ENCODE assay signal across 9 mouse cellular contexts in the genomic region with DNA sequence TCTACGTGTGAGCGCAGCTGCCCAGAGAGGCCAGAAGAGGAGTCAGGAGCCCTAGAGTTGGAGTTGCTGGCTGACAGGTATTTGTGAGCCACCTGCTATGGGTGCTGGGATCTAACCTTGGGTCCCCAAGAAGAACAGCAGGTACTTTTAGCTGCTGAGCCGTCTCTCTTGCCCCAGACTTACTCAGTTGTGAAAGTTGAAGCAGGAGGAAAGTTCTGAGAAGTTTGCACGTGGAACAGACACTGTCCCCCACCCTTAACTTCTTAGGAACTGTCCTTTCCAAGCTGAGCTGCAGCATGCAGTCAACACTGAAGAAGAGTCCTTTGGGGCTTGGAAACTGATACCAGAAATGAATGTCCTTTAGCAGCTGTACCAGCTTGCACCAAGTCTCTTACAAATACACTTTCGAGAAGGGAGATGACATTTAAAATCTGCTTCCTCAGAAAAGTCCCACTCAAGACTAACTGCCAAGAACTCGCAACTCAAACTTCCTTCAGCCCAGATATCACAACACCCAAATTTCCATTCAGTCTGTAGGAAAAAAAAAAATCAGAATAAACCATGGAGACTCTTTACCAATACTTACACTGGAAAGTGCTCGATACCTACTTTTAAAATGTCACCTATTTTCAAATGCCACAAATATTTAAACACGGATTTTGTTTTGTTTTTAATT. TPM values are rescaled to one million over a fixed set of nuclear protein-coding genes. Genes with fewer than 3 reads are reported as not detected.
DNase-seq lines count a peak whose midpoint lies in the region; ATAC-seq and TF ChIP-seq lines count a peak whose summit lies in the region.
"Had no signal": no experiment of that assay in that cellular context is flagged by ENCODE, and none has a peak within 500 bp of the region (broad histone marks: within the 10 kb centered on the region; RNA-seq: fewer than 3 reads in every experiment).

No protein-coding gene starts in this region.

- TF ChIP-seq CTCF in hindbrain, postnatal 0 days (IDR thresholded peaks at IDR 0.05; ENCODE audit: low read depth) = no peak

- no peaks in the 10 kb centered on the region for H3K36me3 ChIP-seq in hindbrain, embryonic 13.5 days
- H3K36me3 ChIP-seq in hindbrain, embryonic 12.5 days = peaks cover 3% of the 10 kb centered on the region; the same call in 1 of the 2 replicates
- H3K36me3 ChIP-seq in neural tube, embryonic 13.5 days = 0 out of 2 replicates have a peak, but pooled peaks cover 3% of the 10 kb centered on the region
- H3K36me3 ChIP-seq in hindbrain, postnatal 0 days (ENCODE audit: insufficient read depth, low read length) = no peaks in the 10 kb centered on the region
- H3K36me3 ChIP-seq in neural tube, embryonic 14.5 days (ENCODE audit: control insufficient read depth, insufficient read depth, low read length) = no peaks in the 10 kb centered on the region
- H3K36me3 ChIP-seq: limb, embryonic 13.5 days had no signal

- no peak for ATAC-seq in hindbrain, embryonic 13.5 days (ENCODE audit: low FRiP score)
- ATAC-seq in hindbrain, embryonic 12.5 days (ENCODE audit: low FRiP score) = no peak
- no peak for ATAC-seq in neural tube, embryonic 13.5 days (ENCODE audit: low read depth)
- no peak for ATAC-seq in hindbrain, postnatal 0 days
- ATAC-seq in neural tube, embryonic 14.5 days (ENCODE audit: low read depth) = no peak
- ATAC-seq in monocyte, adult 5-6 weeks (replicated peaks; ENCODE audit: insufficient number of reproducible peaks, low FRiP score, low TSS enrichment, poor library complexity, severe bottlenecking) = no peak

- H3K4me3 ChIP-seq in hindbrain, embryonic 13.5 days = no peak overlapping the region; the same call in 1 of the 2 replicates
- no peak overlapping the region for H3K4me3 ChIP-seq in hindbrain, embryonic 12.5 days
- H3K4me3 ChIP-seq in neural tube, embryonic 13.5 days = 0 out of 2 replicates have a peak overlapping the region, but pooled peaks have one; percentile 93
- no peak overlapping the region for H3K4me3 ChIP-seq in hindbrain, postnatal 0 days (ENCODE audit: low read length)
- H3K4me3 ChIP-seq in neural tube, embryonic 14.5 days (ENCODE audit: low read depth, low read length) = no peak overlapping the region

- peak overlapping the region; percentile 13 for H3K4me2 ChIP-seq in hindbrain, embryonic 13.5 days
- no peak overlapping the region for H3K4me2 ChIP-seq in hindbrain, embryonic 12.5 days (replicated peaks)
- peak overlapping the region; percentile 87 for H3K4me2 ChIP-seq in neural tube, embryonic 13.5 days
- peak overlapping the region; percentile 58 for H3K4me2 ChIP-seq in hindbrain, postnatal 0 days (ENCODE audit: low read depth, low read length)
- peak overlapping the region; percentile 63; the same call in 1 of the 2 replicates for H3K4me2 ChIP-seq in neural tube, embryonic 14.5 days (ENCODE audit: low read depth, low read length)

- no peak overlapping the region for H3K27ac ChIP-seq in hindbrain, embryonic 13.5 days
- H3K27ac ChIP-seq in hindbrain, embryonic 12.5 days = no peak overlapping the region
- no peak overlapping the region for H3K27ac ChIP-seq in neural tube, embryonic 13.5 days (replicated peaks)
- H3K27ac ChIP-seq in hindbrain, postnatal 0 days = no peak overlapping the region
- no peak overlapping the region for H3K27ac ChIP-seq in neural tube, embryonic 14.5 days (ENCODE audit: low read depth, low read length)
- H3K27ac ChIP-seq: limb, embryonic 13.5 days had no signal

- WGBS in hindbrain, embryonic 13.5 days = 90% methylated on average over 8 of the region's 8 CpGs
- WGBS in hindbrain, embryonic 12.5 days = 91% methylated on average over 8 of the region's 8 CpGs
- WGBS in neural tube, embryonic 13.5 days = 93% methylated on average over 8 of the region's 8 CpGs
- 85% methylated on average over 8 of the region's 8 CpGs for WGBS in hindbrain, postnatal 0 days
- 94% methylated on average over 8 of the region's 8 CpGs for WGBS in neural tube, embryonic 14.5 days

- no peaks in the 10 kb centered on the region for H3K27me3 ChIP-seq in hindbrain, embryonic 13.5 days
- no peaks in the 10 kb centered on the region for H3K27me3 ChIP-seq in hindbrain, embryonic 12.5 days
- no peaks in the 10 kb centered on the region for H3K27me3 ChIP-seq in neural tube, embryonic 13.5 days
- no peaks in the 10 kb centered on the region for H3K27me3 ChIP-seq in hindbrain, postnatal 0 days (ENCODE audit: insufficient read depth, low read length)
- no peaks in the 10 kb centered on the region for H3K27me3 ChIP-seq in neural tube, embryonic 14.5 days (ENCODE audit: control insufficient read depth, insufficient read depth, low read length)
- H3K27me3 ChIP-seq: limb, embryonic 13.5 days had no signal

- H3K9ac ChIP-seq in hindbrain, embryonic 13.5 days = no peak overlapping the region
- no peak overlapping the region for H3K9ac ChIP-seq in hindbrain, embryonic 12.5 days
- no peak overlapping the region for H3K9ac ChIP-seq in neural tube, embryonic 13.5 days
- H3K9ac ChIP-seq in hindbrain, postnatal 0 days (replicated peaks; ENCODE audit: low read length) = no peak overlapping the region
- H3K9ac ChIP-seq in neural tube, embryonic 14.5 days (replicated peaks; ENCODE audit: low read depth, low read length) = no peak overlapping the region
- H3K9ac ChIP-seq: limb, embryonic 13.5 days had no signal

- H3K4me1 ChIP-seq in hindbrain, embryonic 13.5 days (replicated peaks) = peaks cover 52% of the 10 kb centered on the region
- peaks cover 20% of the 10 kb centered on the region for H3K4me1 ChIP-seq in hindbrain, embryonic 12.5 days
- H3K4me1 ChIP-seq in neural tube, embryonic 13.5 days (replicated peaks) = peaks cover 59% of the 10 kb centered on the region
- no peaks in the 10 kb centered on the region for H3K4me1 ChIP-seq in hindbrain, postnatal 0 days (ENCODE audit: insufficient read depth, low read length)
- H3K4me1 ChIP-seq in neural tube, embryonic 14.5 days (ENCODE audit: control insufficient read depth, insufficient read depth, low read length) = peaks cover 5% of the 10 kb centered on the region; the same call in 1 of the 2 replicates

- H3K9me3 ChIP-seq in hindbrain, embryonic 13.5 days = no peaks in the 10 kb centered on the region
- no peaks in the 10 kb centered on the region for H3K9me3 ChIP-seq in hindbrain, embryonic 12.5 days (replicated peaks)
- H3K9me3 ChIP-seq in neural tube, embryonic 13.5 days = no peaks in the 10 kb centered on the region
- H3K9me3 ChIP-seq in hindbrain, postnatal 0 days (ENCODE audit: low read length) = no peaks in the 10 kb centered on the region
- no peaks in the 10 kb centered on the region for H3K9me3 ChIP-seq in neural tube, embryonic 14.5 days (ENCODE audit: control insufficient read depth, low read length)
- H3K9me3 ChIP-seq: limb, embryonic 13.5 days had no signal

- DNase-seq in neural tube, embryonic 10.5 days (ENCODE audit: extremely low spot score, low spot score) = no peak
- DNase-seq in hindbrain, postnatal 0 days (ENCODE audit: low spot score) = no peak
- DNase-seq: spleen, adult 18-20 months had no signal

RNA-seq across cellular contexts. Expression of gene Rab8b, which starts 2.1 kb away (rescaled TPM):
- 37.6 and 38.4 TPM in 2 replicates for polyA plus RNA-seq in hindbrain, embryonic 13.5 days (2015; fragmentation: Nextera tagmentation; extraction: Ambion mirVana)
- 33.9 and 39.6 TPM in 2 replicates for polyA plus RNA-seq in hindbrain, embryonic 12.5 days (2016; fragmentation: Nextera tagmentation; extraction: Ambion mirVana)
- polyA plus RNA-seq in neural tube, embryonic 13.5 days (2015; fragmentation: Nextera tagmentation; extraction: Ambion mirVana) = 30.5 and 36.5 TPM in 2 replicates
- total RNA-seq in hindbrain, postnatal 0 days (2014; rRNA removed) = 25.9 and 32.7 TPM in 2 replicates
- 26.3 and 27.1 TPM in 2 replicates for polyA plus RNA-seq in hindbrain, postnatal 0 days (2015; fragmentation: Nextera tagmentation; extraction: Ambion mirVana)
- polyA plus RNA-seq in neural tube, embryonic 14.5 days (2014; fragmentation: Nextera tagmentation; extraction: Ambion mirVana) = 35.5 and 41.1 TPM in 2 replicates
- total RNA-seq in monocyte, adult 5-6 weeks (2017) = 147 to 179 TPM (median 160 TPM) in 3 replicates

RNA-seq across cellular contexts. Expression of gene Rps27l, which starts 28.5 kb away (rescaled TPM):
- 291 and 315 TPM in 2 replicates for polyA plus RNA-seq in hindbrain, embryonic 13.5 days (2015; fragmentation: Nextera tagmentation; extraction: Ambion mirVana)
- 448 and 466 TPM in 2 replicates for polyA plus RNA-seq in hindbrain, embryonic 12.5 days (2016; fragmentation: Nextera tagmentation; extraction: Ambion mirVana)
- polyA plus RNA-seq in neural tube, embryonic 13.5 days (2015; fragmentation: Nextera tagmentation; extraction: Ambion mirVana) = 341 and 348 TPM in 2 replicates
- 61.0 and 101 TPM in 2 replicates for total RNA-seq in hindbrain, postnatal 0 days (2014; rRNA removed)
- 258 and 271 TPM in 2 replicates for polyA plus RNA-seq in hindbrain, postnatal 0 days (2015; fragmentation: Nextera tagmentation; extraction: Ambion mirVana)
- polyA plus RNA-seq in neural tube, embryonic 14.5 days (2014; fragmentation: Nextera tagmentation; extraction: Ambion mirVana) = 188 and 216 TPM in 2 replicates
- 70.0 to 115 TPM (median 89.9 TPM) in 3 replicates for total RNA-seq in monocyte, adult 5-6 weeks (2017)

RNA-seq across cellular contexts. Expression of gene Lactb, which starts 57.9 kb away (rescaled TPM):
- polyA plus RNA-seq in hindbrain, embryonic 13.5 days (2015; fragmentation: Nextera tagmentation; extraction: Ambion mirVana) = 12.2 and 12.8 TPM in 2 replicates
- polyA plus RNA-seq in hindbrain, embryonic 12.5 days (2016; fragmentation: Nextera tagmentation; extraction: Ambion mirVana) = 10.3 and 11.8 TPM in 2 replicates
- 11.4 and 13.3 TPM in 2 replicates for polyA plus RNA-seq in neural tube, embryonic 13.5 days (2015; fragmentation: Nextera tagmentation; extraction: Ambion mirVana)
- 13.1 and 18.4 TPM in 2 replicates for total RNA-seq in hindbrain, postnatal 0 days (2014; rRNA removed)
- polyA plus RNA-seq in hindbrain, postnatal 0 days (2015; fragmentation: Nextera tagmentation; extraction: Ambion mirVana) = 12.8 and 15.2 TPM in 2 replicates
- 15.0 and 19.0 TPM in 2 replicates for polyA plus RNA-seq in neural tube, embryonic 14.5 days (2014; fragmentation: Nextera tagmentation; extraction: Ambion mirVana)
- 24.2 to 38.2 TPM (median 33.3 TPM) in 3 replicates for total RNA-seq in monocyte, adult 5-6 weeks (2017)
